Mouse (Mus musculus) brain, embryonic 14.5 days (tissue): ENCODE measurements around the gene Pde5a. TPM values are rescaled to one million over a fixed set of nuclear protein-coding genes. Genes with fewer than 3 reads are reported as not detected.
A peak's percentile ranks its signal among the peaks of the same experiment; 100 is the strongest.

Experiments
- DNase-seq: peaks from one replicate; pipeline ENCODE4 v3.0.0-alpha.2; 2011; ENCODE audit warnings: low read depth
- CTCF ChIP-seq: fragments of 200-500 bp; IDR thresholded peaks from 2 replicates; pipeline ENCODE4 v1.5.1; 2012; ENCODE audit warnings: inconsistent platforms, mild to moderate bottlenecking, moderate library complexity, borderline replicate concordance; ENCODE audit not compliant: insufficient read depth, insufficient read length; ENCODE audit errors: extremely low read depth
- POLR2A ChIP-seq: fragments of 200-500 bp; IDR thresholded peaks from 2 replicates; pipeline ENCODE4 v1.6.1; 2012; ENCODE audit warnings: mild to moderate bottlenecking, inconsistent platforms, borderline replicate concordance; ENCODE audit not compliant: poor library complexity, insufficient read depth, insufficient read length, severe bottlenecking; ENCODE audit errors: extremely low read depth
- polyA plus RNA-seq: library from polyadenylated mRNA; depleted of rRNA; stranded (reverse); fragments of >200 nt; gene quantifications from 2 replicates; pipeline ENCODE4 v1.2.3, GENCODE M21; 2012

Gene Pde5a
- polyA plus RNA-seq, 1 experiment, result 6.2 TPM

DNA sequence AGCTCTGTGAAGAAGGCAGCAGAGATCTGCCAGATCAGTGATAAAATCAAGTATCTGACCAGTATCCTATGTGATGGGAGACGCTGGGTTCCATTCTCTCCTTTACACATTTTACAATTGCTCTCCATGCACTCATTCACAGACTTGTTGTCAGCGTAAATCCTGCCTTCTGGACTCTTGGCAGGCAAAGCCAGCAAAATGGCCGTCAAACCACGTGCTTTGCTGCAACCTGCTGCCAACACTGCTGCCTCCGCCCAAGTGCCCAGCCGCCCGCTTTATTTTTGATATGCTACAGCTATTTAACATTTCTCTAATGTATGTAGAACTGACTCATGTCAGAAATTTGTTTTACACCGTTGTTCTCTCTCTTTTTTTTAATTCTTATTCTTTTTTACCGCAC is 59.6 kb downstream of the Pde5a start:
- DNase-seq, result peak; percentile 72
- TF ChIP-seq CTCF, result no peak
- TF ChIP-seq POLR2A, result no peak

DNA sequence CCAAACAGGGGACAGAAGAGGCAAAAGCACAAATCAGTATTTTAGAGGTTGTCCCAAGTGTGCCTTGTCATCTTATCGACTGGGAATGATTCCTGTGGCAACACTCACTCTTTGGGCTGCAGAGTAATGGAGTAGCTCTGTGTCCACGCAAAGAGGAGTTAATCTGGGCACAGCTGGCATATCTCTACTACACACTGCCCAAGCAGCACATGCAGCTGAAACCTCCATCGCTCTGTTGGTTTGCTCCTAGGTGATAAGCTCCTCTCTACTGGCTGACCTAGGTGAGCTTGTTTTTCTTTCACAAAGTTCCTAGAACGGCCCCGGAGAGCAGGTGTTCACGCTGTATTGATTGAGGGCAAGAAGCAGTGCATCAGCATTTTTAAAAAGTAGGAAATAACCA is 60.8 kb downstream of the Pde5a start:
- TF ChIP-seq CTCF (no peak), POLR2A (no peak)

DNA sequence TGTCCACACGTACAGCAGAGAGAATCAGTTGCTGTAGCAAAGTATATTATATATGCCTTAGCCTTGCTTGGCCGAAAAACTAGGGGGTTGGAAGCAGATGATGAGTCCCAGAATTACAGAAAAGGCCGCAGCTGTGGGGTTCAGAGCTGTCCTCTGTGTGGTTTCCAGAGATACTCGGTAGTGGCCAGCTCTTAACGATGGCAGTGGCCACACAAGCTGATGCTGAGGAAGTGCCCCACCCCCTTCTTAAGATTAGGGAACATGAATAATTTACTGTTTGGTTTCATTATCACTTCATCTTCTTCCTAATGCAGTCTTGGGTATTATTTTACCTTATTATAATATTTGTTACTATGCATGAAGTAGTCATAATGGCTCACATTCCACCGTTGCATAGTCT is 71.3 kb downstream of the Pde5a start:
- DNase-seq, result peak; percentile 31
- TF ChIP-seq CTCF (no peak), POLR2A (no peak)

More for the DNA sequence above, 60.8 kb downstream of the Pde5a start:
- no peak for DNase-seq

DNA sequence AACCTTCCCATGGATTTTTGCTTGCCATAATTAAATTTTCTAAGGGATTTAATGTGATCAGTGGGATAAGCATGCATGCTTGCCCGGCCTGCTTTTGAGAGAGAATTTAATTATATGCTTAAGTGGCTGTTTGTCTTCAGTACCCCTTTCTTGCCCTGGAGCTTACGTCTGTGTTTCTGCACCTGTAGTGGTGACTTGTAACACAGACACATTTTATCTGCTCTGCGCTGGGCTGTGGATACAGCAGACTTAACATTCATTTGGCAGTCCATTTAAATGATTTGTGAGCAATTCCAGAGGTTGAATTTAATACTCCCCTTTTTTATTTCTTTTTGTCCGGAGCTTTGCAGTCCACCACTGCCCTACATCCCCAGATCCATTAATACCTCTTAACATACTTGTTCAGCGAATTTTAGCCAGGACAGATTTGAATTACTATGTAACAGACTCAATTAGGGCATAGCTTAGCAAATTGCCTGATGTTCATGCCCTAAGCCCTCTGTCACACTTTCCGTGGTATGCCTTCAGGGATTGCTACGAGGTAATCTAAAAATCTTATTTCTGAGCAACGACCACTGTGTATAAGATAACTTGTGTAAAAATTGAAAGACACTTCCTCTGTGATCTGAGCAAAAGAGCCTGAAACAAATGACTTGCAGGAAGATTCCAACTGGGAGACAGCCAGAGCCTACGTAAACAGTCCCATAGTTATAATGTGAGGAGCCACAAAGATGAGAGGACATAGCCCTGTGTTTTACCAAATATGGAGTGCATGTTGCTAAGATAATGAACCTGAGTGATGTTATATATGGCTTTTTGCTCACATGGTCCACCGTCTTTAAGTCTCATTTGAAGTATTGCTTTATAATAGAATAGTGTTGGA is 72.0 kb downstream of the Pde5a start:
- TF ChIP-seq CTCF, result no peak
- TF ChIP-seq POLR2A, result no peak
- peak; percentile 50 for DNase-seq

DNA sequence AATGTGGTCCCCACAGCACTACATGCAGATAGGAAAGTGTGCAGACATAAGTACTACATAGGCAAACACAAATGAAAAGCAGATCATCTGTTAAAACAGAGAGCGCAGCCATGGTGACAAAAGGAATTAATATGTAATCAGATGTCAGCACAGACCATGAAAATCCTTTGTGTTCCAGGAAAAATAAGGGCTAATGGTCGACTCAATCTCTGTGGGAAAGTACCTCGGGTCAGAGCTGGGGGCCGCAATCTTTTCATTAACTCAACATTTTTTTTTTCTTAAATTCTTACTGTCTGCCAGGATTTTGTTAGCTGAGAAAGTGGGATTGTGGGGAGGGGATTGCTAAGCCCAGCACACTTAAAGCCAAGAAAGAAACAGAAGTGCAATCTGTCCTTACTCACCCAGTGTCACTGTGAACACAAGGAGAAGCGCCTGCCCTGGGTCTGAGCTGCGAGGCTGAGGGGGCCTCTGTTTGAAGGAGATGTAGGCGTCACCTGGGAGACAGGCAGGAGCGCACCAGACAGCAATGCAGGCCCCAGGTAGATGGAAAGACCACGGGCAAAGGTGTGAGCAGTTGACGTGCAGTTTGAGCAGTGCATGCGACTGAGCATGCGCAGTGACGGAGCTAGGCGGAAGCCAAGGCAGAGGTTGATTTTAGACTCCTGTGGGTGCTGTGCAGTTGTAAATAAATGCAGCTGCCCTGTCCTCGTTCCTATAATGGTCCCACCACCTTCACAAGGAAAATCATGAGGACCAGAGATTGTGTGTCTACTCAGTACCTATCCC is 72.9 kb downstream of the Pde5a start:
- peak; percentile 62 for DNase-seq
- TF ChIP-seq POLR2A (no peak), CTCF (no peak)

DNA sequence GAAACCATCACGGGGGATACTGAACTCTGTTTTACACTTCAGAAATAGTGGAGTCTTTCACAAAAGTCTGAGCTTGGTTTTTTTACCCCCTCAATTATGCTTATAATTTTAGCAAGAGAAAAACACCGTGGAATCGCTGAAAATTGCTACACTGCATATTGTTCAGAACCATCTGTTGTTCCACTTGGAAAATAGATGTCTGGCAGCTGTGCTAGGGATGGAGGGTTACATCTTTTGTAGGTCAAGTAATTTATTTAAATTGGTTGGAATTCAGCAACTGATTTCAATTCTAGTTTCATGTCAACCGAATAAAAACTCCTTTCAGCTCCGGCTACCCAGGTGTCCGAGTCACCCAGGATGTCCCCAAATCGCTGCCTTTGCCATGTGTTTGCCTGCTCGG is 78.6 kb downstream of the Pde5a start:
- peak; percentile 49 for DNase-seq
- TF ChIP-seq POLR2A (no peak), CTCF (no peak)

DNA sequence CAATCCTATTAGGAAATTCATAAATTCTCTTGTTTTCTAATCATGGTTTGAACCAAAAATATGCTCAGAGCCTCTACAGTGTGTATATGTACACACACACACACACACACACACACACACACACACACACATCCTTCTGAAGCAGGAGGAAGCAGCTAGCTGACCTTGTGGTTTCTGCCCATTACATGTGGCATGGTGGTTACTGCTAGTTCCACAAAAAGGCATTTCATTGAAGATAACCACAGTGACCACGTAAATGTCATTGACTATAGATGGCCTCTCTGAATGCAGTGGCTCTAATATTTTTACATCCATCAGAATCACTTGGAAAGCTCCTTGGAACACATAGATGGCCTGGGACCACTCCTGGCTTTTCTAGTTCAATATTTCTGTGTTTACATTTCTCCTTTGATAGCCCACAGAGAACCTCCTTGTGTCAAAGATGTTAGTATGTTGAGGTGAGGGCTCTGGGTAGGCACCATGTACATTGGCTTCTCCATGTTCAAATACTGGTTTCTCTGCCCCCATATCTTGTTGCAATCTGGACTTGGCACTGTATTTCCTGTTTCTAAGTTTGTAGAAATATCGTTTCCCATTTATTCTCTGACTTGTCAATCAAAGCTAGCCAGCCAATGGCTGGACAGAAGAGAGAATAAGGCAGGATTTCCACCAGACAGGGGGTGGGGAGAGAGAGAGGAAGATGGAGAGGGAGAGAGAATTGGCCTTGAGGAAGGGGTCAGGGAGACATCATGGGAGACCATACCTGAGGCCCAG is 81.5 kb downstream of the Pde5a start:
- TF ChIP-seq CTCF (no peak), POLR2A (no peak)
- DNase-seq, result no peak

DNA sequence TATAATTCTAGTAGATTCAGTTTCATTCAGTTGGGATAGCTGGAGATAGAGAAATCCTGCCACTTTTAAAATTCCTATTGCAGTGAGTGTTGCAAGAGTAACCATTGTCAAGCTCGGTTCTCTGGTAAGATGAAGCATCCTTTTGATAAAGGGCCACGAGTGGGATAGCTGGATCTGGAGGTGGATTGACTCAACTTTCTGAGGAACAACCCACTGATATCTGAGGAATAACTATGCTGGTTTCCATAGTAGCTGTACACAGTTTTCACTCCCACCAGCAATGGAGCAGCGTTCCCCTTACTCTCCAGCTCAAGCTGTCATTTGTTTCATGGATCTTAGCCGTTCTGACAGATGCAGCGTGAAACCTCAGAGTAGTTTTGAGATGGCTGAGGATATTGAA is 82.2 kb downstream of the Pde5a start:
- no peak for DNase-seq
- TF ChIP-seq CTCF (no peak), POLR2A (no peak)

DNA sequence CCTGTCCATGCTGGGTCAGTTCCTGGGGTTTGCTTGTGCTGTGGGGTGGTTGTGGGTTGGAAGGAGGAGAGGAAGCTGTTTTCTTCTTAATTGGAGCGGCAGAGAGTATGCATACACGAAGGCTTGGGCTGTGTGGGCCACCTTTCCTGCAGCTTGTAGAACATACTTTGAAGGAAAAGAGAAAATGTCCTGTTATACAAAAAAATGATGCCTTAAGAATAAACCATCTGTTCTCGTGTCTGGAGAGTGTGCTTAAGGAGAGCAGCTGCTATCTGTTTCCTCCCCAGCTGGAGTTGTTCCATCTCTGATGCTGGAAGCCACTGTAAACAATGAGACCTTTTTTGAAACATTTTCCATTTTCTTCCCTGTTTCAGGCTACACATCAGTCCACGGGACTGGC is 85.8 kb downstream of the Pde5a start:
- DNase-seq, result peak; percentile 60
- TF ChIP-seq CTCF, result no peak
- no peak for TF ChIP-seq POLR2A

DNA sequence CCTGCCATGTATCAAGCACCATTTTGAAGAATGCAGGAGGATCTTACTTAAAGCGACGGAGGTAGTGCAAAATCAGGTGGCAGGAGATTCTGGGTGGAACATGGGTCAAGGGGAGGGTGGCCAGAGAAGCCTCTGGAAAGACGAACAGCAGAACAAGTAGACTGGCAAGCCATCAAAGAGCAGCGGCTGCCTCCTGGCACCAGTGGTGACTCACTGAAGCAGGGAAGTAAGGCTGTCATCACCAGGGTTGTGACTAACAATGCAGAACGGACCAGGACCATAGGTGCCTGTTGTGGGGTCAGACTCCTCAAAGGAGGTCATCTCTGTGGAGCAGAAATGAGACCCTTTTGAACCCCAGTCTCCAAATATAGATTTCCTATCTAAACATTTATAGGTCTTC is 89.5 kb downstream of the Pde5a start:
- no peak for DNase-seq
- TF ChIP-seq CTCF, result no peak
- TF ChIP-seq POLR2A, result no peak

DNA sequence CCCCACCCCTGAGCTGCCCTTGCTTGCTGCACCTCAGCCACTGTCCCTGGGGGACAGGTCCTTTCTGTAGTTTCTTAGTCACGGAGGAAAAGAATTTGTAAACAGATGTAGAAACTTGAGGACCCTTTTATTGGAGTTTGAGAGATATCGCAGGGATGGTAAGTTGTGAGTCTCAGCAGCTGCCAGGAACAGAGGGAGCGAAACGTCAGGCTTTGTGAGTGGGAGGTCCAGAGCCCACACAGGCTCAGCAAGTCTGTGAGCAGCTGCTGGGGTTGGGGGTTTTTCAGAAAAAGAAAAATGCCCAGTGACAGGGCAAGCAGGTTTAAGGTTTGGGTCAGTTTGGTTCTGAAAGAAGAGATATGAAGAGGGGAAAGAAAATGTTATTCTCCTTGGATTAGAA is 92.0 kb downstream of the Pde5a start:
- no peak for TF ChIP-seq CTCF
- no peak for TF ChIP-seq POLR2A
- no peak for DNase-seq

DNA sequence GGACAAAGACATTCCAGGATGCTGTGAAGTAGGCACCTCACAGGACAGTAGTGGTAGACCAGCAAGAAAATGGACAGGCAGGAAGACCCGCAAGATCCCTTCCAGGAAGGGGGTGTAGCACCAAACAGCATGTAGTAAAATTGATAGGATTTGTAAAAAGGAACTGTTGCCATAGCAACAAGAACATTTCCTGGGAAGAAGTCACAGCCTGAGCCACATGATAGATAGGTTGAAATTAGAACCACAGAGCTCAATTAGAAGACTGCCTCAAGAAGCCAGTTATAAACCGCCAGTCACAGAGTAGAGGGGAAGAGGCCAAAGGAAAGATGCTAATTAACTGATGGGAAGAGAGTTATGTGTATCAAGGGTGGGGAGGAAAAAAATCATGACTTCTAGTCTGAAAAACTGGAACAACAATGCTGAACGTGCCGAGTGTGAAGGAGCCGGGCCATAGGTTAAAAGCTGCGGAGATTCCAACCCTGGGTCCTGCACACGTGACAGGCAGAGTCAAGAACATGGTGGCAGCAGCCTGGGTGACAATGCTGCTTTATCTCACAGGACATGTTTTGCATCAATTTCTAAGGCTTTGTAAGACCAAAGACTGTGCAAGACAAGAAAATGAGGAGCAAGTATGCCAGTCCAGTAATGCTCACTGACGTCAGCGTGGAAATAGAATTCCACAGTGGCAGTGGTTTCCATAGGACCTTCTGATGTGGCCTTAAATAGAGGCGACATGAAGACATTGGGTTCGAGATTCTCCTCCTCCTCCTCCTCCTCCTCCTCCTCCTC is 99.7 kb downstream of the Pde5a start:
- peak; percentile 67 for DNase-seq
- no peak for TF ChIP-seq CTCF
- TF ChIP-seq POLR2A, result no peak

DNA sequence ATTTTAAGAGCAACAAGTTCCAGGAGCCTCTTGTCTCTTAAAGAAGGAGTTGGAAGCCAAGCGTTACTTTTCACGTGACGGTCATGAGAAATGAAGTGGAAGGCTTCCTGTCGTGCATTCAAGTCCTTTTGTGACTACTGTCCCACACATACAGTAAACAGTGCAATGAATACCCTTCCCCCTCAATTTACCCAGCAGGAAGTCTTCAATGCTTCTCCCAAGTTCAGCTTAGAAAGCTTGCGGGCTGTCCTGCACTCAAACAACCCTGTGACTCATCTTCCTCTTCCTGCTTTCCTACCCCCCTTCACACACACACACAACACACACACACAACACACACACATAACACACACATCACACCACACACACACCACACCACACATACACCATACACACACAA is 105.8 kb downstream of the Pde5a start:
- DNase-seq, result peak; percentile 37
- TF ChIP-seq POLR2A (no peak), CTCF (no peak)
